Mouse (Mus musculus) cerebellum, adult 9-11 months (tissue): ENCODE data around the gene Lhfpl3.
"Not testable (repeated sequence)": the region's sequence is repeated elsewhere in the genome, so short reads cannot be mapped to it uniquely, and the experiment has no call there.

ENCODE experiments used
- DNase-seq: peaks from one replicate; pipeline ENCODE4 v3.0.0; 2022

The Lhfpl3 gene

GRCm38 (mm10) chr5:22745885-22746532 is at the start of gene Lhfpl3:
Gene Lhfpl3 (plus strand): TSS chr5:22746059.
- DNase-seq, result peak; percentile 52

DNA sequence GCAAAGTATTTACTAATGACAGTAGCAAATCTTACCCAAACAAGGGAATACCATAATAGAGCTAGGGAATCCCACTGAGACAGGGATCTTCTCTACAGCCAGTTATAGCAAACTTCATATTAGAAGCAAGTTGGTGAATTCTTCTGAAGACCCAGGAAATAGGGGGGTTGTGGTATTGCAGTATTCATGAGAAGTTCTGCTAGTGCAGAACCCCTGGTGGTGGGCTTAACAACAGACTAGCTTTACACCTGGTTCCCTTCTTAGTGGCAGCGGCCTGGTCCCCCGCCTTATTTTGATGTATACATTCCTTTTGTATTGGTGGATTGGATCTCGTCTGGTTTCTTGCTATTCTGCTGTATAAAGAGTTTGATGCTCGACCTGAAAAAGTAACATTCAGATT is 39.6 kb upstream of the Lhfpl3 start:
- not testable (repeated sequence) for DNase-seq

- DNase-seq, result no peak
These were observed 352 bp upstream of the Lhfpl3 start for GRCm38 (mm10) chr5:22745529-22745884.

DNA sequence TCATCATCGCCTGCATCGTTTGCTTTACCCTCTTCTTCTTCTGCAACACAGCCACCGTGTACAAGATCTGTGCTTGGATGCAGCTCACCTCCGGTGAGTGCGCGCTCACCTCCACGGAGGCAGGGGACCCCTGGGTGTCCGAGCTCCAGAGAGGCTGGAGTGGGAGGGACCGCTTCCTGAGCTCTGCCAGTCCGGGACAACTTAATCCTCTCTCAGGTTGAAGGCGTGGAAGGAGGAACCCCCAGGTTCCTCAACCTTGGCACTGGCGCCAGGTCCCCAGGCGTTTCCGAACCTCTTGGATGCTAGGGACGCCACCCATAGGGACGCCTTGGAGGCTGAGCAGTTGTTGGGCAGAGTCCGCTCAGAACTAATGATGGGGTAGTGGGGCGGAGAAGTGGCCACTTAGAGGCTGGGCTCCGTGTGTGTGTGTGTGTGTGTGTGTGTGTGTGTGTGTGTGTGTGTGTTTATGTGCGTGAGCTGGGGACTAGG is 718 bp downstream of the Lhfpl3 start:
- DNase-seq, result peak; percentile 16

DNA sequence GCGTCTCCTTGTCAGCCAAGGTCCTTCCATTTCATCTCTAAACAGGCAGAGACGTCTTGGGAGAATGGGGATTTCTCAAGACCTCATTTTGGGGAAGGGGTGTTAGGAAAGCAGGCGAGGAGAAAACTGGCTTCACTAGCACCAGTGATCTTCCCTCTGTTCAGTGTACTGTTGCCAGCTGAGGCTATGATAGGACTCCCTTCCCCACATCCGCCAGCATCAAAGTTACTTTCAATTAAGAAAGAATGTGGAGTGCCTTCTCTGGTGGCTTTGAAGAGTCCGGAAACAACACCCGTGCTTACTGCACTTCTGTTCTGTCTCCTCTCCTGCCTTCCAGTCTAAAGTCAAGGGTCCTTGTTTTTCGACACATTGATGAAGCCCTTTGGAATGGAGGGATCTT is 1.4 kb downstream of the Lhfpl3 start:
- no peak for DNase-seq

DNA sequence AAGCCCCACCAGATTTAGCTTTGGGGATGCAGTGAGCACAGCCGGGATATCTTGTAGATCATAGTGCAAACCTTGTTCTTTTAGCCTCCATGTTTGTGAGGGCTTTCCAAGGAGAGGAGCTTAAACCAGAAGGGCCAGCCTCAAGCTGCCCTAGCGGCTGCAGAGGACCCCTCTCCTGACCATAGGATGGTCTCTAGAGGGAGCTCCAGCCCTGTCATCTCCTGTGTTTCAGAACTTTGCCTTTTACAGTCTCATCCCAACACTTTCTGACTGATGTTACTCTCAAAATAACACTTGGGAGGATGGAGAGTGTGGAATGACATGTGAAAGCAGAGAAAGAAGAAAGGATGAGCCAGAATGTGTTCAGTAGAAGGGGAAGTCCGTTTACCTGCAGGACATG is 11.4 kb downstream of the Lhfpl3 start:
- no peak for DNase-seq

DNA sequence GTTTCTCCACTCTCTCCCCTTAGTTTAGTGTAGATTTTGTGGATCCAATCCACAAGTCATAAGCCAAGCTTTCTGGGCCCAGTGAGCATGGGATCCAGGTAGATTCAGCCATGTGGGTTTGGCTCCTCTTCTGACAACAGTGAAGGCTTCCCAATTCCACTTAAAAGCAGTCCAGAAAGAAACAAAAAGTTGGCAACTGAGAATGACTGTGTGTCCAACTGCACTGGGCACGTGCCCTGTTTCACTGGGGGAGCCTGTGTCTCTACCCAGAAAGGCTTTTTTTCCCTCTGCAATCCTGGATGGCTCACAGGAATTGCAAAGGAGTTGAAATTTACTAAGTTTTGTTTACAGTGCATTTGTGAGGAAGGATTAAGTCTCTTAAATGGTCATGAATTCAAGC is 24.9 kb downstream of the Lhfpl3 start:
- DNase-seq, result no peak

- DNase-seq, result no peak
These were observed 49.5 kb downstream of the Lhfpl3 start for GRCm38 (mm10) chr5:22795361-22795760.

- no peak for DNase-seq
These were observed 67.6 kb downstream of the Lhfpl3 start for GRCm38 (mm10) chr5:22813426-22813825.

DNA sequence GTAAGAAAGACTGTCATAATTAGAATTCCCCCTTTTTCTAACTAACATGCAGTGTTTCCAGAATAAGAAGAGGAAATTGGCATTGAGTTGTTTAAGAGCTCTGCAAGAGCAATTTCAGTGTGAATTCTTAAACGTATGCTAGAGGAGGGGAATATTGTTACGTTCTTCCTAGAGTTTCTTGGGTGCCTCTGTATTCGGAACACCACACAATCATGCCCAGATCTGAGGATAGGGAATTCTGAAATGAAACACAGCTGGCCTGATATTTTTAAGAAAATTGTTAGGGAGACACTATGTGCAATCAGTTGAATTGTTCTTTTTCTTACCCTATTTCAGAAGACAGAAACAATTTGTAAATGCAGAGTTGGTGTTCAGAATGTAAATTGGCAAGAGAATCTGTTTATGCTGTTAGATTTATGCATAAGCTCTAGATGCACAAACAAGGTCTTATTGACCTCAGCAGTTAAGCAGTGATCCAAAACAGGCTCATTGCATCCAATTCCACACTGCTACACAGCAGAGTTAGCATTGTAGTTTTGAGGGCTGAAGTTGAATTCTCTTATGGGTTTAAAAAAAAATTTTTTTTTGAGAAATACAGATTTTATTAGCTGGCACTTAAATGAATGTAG is 84.1 kb downstream of the Lhfpl3 start:
- DNase-seq, result no peak

DNA sequence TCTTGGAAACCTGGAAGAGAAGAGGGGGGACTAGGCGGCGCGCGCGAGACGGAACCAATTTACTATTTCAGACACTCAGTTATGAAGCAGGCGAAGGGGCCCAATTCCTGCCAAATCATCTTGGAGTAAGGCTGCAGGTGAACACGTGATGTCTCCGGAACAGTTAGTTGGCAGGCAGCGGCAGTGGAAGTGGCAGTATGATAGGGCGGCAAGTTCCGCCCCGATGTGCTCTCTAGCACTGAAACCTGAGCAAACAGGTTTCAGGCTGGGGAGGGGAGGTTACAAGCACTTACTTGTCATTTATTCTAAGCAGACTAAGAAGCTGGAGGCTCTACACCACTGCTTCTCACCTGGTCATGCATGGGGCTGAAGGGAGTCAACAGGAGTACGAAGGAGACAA is 105.7 kb downstream of the Lhfpl3 start:
- DNase-seq, result no peak

- no peak for DNase-seq
These were observed 107.6 kb downstream of the Lhfpl3 start for GRCm38 (mm10) chr5:22853503-22853902.

- no peak for DNase-seq
These were observed 110.6 kb downstream of the Lhfpl3 start for GRCm38 (mm10) chr5:22856480-22856879.

- DNase-seq, result no peak
These were observed 115.5 kb downstream of the Lhfpl3 start for GRCm38 (mm10) chr5:22861399-22861798.

GRCm38 (mm10) chr5:22869031-22869430 is 123.2 kb downstream of the Lhfpl3 start:
- DNase-seq, result no peak

DNA sequence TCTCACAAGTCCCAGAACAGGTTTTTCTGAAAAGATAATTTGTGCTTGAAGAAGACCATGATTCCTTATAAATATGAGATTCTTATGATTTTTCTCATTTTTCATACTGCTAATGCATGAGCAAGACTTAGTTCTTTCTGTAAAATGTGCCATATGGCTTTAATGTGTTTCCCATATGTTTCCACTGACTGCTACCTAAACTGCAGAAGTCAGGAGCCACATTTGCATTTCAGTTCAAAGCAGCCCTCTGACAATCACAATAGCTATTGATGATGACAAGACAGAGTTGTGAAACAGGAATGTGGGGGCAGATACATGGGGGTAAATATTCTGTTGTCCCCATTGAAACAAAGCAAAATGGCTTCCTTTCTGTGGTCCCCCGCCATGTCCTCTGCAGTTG is 126.6 kb downstream of the Lhfpl3 start:
- DNase-seq, result no peak

DNA sequence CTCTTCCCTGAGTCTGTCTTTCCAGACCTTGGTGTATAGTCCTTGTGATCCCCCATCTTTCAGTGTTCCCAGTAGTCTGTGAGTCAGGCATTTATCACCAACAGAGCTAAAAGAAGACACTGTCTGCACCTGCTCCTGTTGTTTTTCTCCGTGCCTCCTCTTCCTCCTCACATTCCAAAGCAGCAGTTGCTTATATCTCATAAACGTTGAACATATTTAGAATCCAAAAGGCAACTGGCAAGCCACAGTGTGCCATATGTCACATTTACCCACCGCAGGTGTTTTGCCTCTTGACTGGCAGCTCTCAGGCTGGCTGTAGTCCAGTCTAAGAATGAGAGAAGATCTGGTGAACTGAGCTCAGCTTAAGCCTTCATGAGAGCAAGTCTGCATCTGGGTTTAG is 142.5 kb downstream of the Lhfpl3 start:
- DNase-seq, result peak; percentile 57

DNA sequence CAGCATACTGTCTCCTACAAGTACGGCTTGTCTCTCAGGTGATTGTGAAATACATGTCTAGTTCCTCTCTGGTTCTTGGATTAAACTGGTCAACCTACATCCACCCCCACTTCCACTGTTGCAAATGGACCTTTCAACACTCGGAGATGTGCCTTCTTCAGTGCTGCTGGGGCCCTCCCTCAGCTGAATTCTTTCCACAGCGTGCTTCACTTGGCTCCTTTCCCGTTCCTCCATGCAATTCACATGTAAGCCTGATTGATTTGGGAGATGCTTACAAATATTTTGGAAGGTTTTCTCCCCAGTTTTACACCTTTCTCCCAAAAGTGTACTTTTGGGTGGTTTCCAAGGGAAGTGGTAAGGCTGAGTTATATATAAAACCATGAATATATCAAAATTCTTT is 143.6 kb downstream of the Lhfpl3 start:
- DNase-seq, result no peak

DNA sequence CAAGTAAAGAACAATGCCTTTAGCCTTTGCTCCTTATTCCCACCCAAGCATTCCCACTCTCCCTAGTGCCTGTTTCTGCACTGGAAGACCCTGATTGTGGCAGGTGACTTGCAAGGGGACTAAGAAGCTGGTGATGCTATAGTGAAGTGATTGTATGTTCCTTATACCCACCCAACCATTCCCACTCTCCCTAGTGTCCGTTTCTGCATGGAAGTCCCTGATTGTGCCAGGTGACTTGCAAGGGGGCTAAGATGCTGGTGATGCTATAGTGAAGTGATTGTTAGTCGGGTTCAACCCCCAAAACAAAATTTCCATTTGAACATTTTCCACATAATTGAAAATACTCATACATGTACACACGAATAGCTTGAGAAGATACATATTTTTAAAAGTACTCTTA is 151.4 kb downstream of the Lhfpl3 start:
- DNase-seq, result no peak

- no peak for DNase-seq
These were observed 151.9 kb downstream of the Lhfpl3 start for GRCm38 (mm10) chr5:22897656-22898289.

- DNase-seq, result no peak
These were observed 152.7 kb downstream of the Lhfpl3 start for GRCm38 (mm10) chr5:22898593-22898992.

GRCm38 (mm10) chr5:22899913-22900312 is 154.1 kb downstream of the Lhfpl3 start:
- no peak for DNase-seq

GRCm38 (mm10) chr5:22917197-22917596 is 171.3 kb downstream of the Lhfpl3 start:
- no peak for DNase-seq

- no peak for DNase-seq
These were observed 180.3 kb downstream of the Lhfpl3 start for GRCm38 (mm10) chr5:22926171-22926570.
